Mouse (Mus musculus): ENCODE measurements at regions not wholly inside any gene's neighbourhood (a gene's known extent, or its start where the extent isn't known, plus 50 kb on each side); places are given as distances from the start of the nearest gene placed in this dataset.

GRCm38 (mm10) chr3:131914372-131914771 is 170.7 kb upstream of the Dkk2 start:
- in situ Hi-C loops (cut with MboI, MseI) = loop anchor here in 1 of 2 experiments (25.0 kb wide), 1 partner anchor 552 kb away; no protein-coding TSS in a partner anchor

GRCm38 (mm10) chr3:131914997-131915396 is 170.1 kb upstream of the Dkk2 start:
- in situ Hi-C loops (cut with MboI, MseI) = loop anchor here in 1 of 2 experiments (25.0 kb wide), 1 partner anchor 553 kb away; no protein-coding TSS in a partner anchor

DNA sequence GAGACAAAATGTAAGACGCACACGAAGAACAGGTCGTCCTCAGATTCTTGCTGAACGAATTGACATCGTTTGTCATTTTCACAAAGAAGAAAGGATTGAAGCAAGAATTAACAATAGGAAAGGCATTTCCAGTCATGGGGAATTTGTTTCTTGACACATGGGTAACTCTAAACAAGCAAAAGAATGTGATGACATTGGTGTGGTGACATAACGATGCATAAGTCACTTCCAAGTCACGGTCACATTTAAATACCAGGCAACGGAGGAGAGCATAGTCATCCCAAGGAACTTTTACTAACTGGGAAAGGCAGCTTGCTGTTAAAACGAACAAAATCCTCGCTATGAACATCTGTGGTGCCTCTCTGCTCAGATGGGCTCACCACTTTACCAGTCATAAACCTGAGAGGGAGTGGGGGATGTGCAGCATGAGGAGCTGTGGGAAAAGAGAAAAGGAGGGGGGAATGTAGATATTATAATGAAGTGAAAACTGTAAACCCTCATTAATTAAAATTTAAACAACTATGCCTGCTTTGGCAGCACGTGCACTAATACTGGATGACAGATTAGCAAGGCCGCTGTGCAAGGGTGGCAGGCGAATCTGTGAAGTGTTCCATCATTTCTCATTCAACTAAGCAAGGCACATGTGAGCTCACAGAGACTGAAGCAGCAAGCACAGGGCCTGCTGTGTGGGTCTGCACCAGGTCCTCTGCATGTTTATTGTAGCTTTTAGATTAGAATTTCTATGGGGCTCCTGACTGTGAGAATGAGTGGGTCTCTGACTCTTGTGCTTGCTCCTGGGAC is 167.2 kb upstream of the Dkk2 start:
- in situ Hi-C loops (cut with MboI, MseI) = loop anchor here in 1 of 2 experiments (25.0 kb wide), 1 partner anchor 556 kb away; no protein-coding TSS in a partner anchor

DNA sequence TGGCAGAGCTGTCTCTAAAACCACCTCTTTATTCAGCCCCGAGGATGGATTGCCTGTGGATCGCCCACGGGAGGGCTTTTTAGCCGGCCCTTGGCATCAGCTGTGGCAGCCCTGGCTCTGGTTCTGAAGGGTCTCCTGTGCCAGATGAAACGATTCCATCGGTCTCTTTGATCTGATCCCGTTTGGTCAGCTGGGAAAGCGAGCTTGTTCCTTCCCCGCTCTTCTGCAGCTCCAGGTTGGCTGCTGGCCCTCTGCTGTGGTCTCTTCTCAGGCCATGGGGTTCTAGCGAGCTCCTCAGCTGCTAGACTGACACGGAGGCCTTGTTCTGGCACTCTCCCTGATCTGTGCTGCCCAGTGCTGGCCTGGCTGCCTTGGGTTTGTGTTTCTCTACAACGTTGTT is 165.6 kb upstream of the Dkk2 start:
- in situ Hi-C loops (cut with MboI, MseI) = loop anchor here in 1 of 2 experiments (25.0 kb wide), 1 partner anchor 557 kb away; no protein-coding TSS in a partner anchor

DNA sequence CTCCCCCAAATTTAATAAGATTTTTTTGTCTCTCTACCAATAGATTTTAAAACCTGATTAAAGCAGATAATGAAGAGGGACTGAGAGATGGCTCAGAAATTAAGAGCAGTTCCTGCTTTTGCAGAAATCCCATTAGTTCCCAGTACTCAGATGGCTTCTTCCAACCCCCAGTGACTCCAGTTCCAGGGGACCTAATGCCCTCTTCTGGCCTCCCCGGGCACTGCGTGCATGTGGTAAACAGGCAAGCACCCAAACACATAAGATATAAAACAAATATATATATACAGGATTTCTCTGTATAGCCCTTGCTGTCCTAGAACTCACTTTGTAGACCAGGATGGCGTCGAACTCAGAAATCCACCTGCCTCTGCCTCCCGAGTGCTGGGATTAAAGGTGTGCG is 163.9 kb upstream of the Dkk2 start:
- in situ Hi-C loops (cut with MboI, MseI) = loop anchor here in 1 of 2 experiments (5.0 to 25.0 kb wide), 2 partner anchors 36 to 559 kb away; no protein-coding TSS in a partner anchor

DNA sequence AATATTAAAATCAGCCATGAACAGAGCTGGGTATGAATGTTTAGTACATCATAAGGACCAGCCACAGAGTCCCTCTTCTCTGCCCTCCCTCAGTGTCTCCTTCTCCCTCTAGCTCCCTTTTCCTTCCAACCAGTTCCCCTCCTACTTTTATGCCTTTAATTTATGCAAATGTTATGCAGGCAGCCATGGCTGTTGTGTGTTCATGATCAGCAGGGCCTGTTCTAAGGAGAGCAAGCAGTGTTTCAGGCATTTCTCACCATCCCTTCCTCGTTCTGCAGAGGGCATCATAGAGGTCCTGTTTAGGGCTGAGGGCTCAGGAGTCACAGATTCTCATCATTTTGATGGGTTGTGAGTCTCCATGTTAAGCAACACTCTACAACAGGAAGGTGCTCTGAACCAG is 162.4 kb upstream of the Dkk2 start:
- in situ Hi-C loops (cut with MboI, MseI) = loop anchor here in 1 of 2 experiments (5.0 to 25.0 kb wide), 2 partner anchors 35 to 560 kb away; no protein-coding TSS in a partner anchor

DNA sequence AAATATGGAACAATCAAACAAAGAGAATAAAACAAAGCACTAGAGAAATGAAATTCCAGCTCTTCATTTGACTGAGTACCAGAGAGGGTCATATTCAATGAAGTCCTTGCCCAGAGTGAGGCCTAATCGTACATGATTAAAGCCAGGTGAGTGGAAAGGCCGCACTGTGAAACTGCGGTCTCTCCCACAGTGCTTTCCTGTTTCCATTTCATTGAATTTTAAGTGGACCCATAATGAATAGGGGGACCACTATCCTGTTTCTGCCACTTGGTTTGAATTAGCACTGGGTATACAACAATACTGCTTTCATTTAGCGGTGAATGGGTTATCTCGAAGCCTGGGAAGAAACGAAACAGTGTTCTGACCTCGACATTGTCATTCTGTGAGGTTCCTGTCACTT is 144.2 kb upstream of the Dkk2 start:
- in situ Hi-C loops (cut with MboI, MseI) = no loop called here

DNA sequence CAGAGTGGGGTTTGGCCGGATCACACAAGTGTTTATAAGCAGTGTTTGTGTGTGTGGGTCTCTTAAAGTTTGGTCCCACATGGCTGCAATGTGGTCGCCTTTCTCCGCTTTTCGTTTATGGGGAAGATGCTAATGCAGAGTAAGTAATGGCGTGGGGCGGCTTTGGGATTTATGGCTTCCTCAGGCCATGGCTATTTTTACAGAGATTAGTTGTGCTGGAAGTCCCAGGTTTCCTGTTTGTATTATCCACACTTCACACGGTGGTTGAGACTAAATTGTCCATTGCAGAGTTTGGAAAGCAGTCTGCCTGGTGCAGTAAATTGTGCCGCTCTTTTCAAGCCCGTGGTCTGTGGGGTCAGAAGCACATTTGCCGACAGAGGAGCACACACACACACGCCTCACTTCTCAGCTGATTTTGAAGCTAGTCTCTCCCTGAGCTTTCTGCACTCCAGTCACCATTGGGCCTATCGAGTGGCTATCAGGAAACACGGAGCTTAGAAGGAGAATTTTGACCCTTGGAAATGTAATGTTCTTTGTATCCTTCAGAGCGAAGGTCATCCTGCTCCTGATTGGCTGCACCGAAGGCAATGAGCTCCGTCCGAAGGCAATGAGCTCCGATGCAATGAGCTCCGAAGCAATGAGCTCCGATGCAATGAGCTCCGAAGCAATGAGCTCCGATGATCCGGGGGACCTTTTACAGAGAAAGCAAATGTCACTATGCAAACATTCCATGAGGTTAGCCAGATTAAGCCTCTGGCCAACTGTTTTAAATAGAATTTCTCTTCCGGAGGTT is 142.9 kb upstream of the Dkk2 start:
- in situ Hi-C loops (cut with MboI, MseI) = no loop called here

DNA sequence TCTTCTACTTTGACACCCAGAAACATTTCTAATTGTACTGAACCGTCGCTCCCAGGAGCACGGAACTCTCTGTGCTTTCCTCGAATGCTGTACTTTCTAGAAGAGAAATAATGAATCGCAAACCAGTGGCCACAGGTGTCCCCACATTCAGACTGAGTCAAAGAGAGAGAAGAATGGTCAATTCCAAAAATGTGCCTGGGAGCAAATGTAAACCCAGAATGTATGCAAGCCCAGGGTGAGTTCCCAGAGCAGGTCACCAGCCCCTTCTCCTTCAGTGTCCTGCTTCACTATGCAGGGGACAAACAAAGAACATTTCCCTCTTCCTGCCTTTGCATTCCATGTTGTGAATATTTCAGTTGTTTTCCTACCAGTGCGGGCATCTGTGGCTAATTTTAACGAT is 141.7 kb upstream of the Dkk2 start:
- in situ Hi-C loops (cut with MboI, MseI) = no loop called here

- in situ Hi-C loops (cut with MboI, MseI) = loop anchor here in 1 of 2 experiments (5.0 kb wide), 1 partner anchor 33 kb away; no protein-coding TSS in a partner anchor
Measured at GRCm38 (mm10) chr3:131955771-131956170, 129.3 kb upstream of the Dkk2 start.

- in situ Hi-C loops (cut with MboI, MseI) = no loop called here
Measured at GRCm38 (mm10) chr3:131960636-131961035, 124.5 kb upstream of the Dkk2 start.

DNA sequence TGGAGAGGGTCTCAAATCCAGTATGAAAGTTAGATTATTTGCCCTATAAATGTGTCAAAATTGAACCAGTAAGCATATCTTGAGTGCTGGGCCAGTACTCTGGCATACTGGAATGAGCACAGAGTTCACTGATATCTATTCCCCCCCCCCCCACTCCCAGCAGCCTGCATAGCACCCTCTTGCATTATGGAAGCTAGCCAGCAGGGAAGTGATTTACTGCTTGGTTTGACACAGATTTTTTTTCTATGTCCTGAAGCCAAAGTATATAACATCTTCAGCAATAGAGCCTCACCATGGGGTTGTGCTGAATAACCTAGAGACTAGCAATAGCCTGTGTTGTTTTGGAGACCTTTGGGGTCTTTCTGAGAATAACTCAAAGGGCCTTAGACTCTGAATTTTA is 123.5 kb upstream of the Dkk2 start:
- in situ Hi-C loops (cut with MboI, MseI) = no loop called here

DNA sequence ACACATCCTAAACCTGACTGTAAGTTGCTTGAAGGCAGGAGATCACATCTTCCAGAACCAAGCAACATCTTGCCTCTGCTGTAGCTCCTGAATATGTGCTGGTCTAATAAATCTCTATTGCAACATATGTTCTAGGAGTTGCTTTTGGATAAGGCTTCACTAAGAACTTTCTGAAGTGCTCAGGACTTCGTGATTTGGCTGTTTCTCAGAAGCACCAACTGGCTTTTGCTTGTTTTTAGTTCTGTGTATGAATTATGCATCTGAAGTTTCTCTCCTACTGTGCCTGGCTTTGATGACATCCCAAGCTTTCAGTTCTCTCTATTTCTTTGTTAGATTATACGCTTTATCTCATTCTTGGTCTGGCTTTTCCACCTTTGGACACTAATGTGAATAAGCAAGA is 122.2 kb upstream of the Dkk2 start:
- in situ Hi-C loops (cut with MboI, MseI) = no loop called here

- in situ Hi-C loops (cut with MboI, MseI) = no loop called here
Measured at GRCm38 (mm10) chr3:131964952-131965351, 120.1 kb upstream of the Dkk2 start.

- in situ Hi-C loops (cut with MboI, MseI) = no loop called here
Measured at GRCm38 (mm10) chr3:131965456-131966160, 119.5 kb upstream of the Dkk2 start.

- in situ Hi-C loops (cut with MboI, MseI) = no loop called here
Measured at GRCm38 (mm10) chr3:131967288-131967687, 117.8 kb upstream of the Dkk2 start.

- in situ Hi-C loops (cut with MboI, MseI) = no loop called here
Measured at GRCm38 (mm10) chr3:131970827-131971226, 114.3 kb upstream of the Dkk2 start.

DNA sequence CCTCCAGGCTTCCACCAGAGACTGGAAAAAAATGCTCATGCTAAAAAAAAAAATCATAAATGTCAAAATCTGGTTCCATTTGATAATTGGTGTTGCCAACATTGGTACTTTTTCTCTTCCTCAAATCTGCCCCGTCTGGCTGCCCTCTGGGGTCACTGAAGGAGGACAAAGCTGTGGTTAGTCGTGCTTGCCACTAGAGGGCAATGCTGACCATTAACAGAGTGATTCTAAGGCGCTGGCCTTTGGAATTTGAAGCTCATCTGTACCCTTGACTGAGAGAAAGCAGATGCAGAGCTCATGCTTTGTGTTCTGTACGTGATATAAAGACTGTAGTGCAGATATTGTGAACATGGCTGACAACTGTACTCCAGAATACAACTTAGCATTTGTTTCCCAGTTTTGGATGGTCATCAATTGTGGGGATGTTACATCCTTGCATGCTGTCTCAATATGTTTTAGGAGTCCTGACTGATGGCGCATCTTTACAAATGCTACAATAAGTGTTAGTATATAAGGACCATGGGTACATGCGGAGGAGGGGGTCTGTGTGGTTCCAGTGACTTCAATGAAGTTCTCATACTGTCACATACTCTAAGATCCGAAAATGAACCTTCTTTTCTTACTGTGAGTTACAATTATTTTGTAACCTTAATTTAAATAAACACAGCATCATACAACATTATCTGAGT is 109.0 kb upstream of the Dkk2 start:
- in situ Hi-C loops (cut with MboI, MseI) = no loop called here

DNA sequence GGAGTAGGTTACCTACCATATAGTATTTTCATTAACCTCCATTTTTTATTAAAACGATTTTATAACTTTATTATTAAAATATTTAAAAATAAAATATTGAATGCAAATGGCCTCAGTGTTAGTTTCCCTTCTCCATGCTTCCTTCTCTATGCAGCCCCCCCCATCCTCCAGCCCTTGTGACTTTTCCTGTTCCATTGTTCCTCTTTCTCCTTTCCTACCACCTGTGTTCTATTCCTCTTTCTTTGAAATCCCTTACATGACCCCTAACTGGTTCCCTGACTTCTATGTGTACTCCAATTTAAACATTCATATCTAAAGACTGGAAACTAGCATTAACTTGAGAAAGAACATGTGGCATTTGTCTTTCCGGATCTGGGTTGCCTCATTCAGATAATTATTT is 101.8 kb upstream of the Dkk2 start:
- in situ Hi-C loops (cut with MboI, MseI) = loop anchor here in 1 of 2 experiments (5.0 kb wide), 1 partner anchor 299 kb away; no protein-coding TSS in a partner anchor

- in situ Hi-C loops (cut with MboI, MseI) = no loop called here
Measured at GRCm38 (mm10) chr3:131998838-131999613, 86.1 kb upstream of the Dkk2 start.

Measured in T-helper 17 cell (primary cell).